Mouse (Mus musculus): ENCODE measurements around the gene Smarca4. TPM values are rescaled to one million over a fixed set of nuclear protein-coding genes. Genes with fewer than 3 reads are reported as not detected.
"Not testable (repeated sequence)": the region's sequence is repeated elsewhere in the genome, so short reads cannot be mapped to it uniquely, and the experiment has no call there.

Gene Smarca4
- polyA plus RNA-seq, 1 experiment from 2014 or later = 126 TPM

DNA sequence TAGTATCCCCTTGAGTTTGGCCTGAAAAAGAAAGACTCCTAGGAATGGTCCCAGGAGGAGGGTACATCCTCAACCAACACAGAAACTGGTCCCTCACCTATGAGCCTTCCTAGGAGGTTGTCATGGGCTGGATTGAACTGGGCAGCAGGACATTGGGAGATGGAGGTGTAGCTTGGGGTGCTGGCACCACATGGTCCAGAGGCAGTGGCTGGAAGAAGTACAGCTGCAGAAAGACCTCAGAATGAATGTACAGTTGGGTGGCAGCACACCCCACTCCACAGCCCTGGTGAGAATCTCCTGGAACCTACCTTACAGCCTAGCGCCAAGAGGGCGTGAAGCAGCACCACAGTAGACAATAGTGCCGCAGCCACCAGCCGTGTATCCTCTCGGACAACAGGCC lies 26.4 kb upstream of the Smarca4 start:
- H3K9ac ChIP-seq = no peak overlapping the region
- no peak for ATAC-seq (ENCODE audit: insufficient number of reproducible peaks, insufficient read depth, low FRiP score, low TSS enrichment)
- H3K27me3 ChIP-seq = no peaks in the 10 kb centered on the region
- peaks cover 59% of the 10 kb centered on the region for H3K36me3 ChIP-seq
- H3K4me1 ChIP-seq = peaks cover 16% of the 10 kb centered on the region
- no peaks in the 10 kb centered on the region for H3K9me3 ChIP-seq
- H3K4me3 ChIP-seq = no peak overlapping the region
- H3K27ac ChIP-seq = no peak overlapping the region
- no peak overlapping the region for H3K4me2 ChIP-seq (replicated peaks)
- WGBS = 95% methylated on average over 5 of the region's 5 CpGs

DNA sequence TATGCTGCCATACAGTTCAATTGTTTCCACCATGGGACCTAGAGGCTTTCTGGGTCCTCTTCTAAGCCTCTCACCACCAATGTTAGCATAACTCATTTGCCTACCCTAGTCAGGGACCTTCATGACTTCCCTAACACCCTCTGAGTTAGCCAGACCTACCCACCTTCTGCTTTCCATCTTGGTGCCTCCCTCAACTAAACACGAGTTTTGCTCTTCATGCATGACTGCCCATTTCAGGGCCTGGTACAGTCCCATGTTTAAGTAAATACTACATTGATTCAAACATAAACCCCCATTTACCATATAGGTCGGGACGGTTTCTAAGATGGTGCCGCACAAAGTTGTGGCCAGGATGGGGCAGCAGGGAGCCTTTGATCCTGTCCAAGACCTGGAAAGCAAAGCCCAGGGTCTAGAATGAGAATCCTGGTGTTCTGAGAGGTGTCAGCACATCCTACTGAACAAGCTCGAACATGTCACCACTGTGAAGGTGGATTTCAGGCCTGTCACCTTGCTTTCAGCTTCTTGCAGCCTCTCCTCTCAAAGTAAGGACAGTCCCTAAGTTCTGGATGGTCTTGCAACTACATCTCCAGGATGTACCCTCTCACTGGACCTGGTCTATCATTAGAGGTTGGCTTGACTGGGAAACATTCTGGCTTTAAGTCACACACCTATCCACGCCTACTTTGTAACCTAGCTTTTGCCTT lies 24.7 kb upstream of the Smarca4 start:
- no peak for ATAC-seq (ENCODE audit: insufficient number of reproducible peaks, insufficient read depth, low FRiP score, low TSS enrichment)
- Histone ChIP-seq H3K9ac (no peak overlapping the region), H3K4me3 (0 out of 2 replicates have a peak overlapping the region, but pooled peaks have one; percentile 98), H3K4me1 (peaks cover 21% of the 10 kb centered on the region), H3K9me3 (no peaks in the 10 kb centered on the region), H3K36me3 (peaks cover 53% of the 10 kb centered on the region), H3K27me3 (no peaks in the 10 kb centered on the region), H3K4me2 (replicated peaks) (peak overlapping the region; percentile 97), H3K27ac (no peak overlapping the region)
- WGBS = 87% methylated on average over 6 of the region's 6 CpGs

DNA sequence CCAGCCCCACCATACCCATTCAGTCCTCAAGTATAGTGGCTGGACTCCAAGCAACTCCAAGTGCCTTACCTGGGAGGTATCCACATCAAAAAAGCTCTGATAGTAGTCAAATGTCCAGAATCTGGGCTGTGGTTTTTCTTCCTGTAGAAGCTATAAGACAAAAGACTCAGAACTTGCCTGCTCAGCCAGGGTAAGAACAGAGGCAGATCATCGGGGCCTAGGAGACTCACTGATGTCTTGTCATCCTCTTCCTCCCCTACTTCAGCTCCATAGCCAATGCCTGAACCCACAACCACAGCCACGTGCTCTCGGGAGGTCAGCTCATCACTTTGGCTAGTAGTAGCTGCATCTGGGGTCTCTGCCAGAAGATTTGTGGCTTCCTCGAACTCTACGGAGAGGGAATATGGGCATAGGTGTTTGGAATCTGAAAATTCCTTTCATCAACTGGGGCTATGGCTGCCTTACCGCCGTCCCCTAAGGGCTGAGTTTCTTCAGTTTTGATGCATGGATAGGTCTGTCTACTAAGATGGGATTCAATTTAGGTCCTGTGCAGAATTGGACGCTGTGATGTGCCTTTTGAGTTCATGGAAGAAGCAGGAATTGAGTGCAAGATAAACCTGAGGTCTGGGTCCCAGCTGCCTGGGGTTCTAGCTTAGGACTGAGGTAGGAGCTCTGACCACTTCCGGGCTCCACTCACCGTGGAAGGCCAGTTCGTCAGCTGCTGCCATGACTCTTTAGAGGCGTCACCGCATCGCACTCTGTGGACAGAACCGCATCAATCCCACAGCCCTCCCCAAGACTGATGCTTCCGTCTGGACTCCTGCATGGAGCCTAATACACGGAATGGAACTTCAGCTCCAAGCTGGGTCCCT lies 23.9 kb upstream of the Smarca4 start:
- 23% methylated on average over 17 of the region's 17 CpGs for WGBS
- Histone ChIP-seq H3K4me1 (peaks cover 21% of the 10 kb centered on the region), H3K9me3 (no peaks in the 10 kb centered on the region), H3K27ac (0 out of 2 replicates have a peak overlapping the region, but pooled peaks have one; percentile 54), H3K4me3 (peak overlapping the region; percentile 98), H3K36me3 (peaks cover 45% of the 10 kb centered on the region), H3K4me2 (replicated peaks) (peak overlapping the region; percentile 97), H3K27me3 (no peaks in the 10 kb centered on the region), H3K9ac (peak overlapping the region; percentile 64)
- peak; percentile 69 for ATAC-seq (ENCODE audit: insufficient number of reproducible peaks, insufficient read depth, low FRiP score, low TSS enrichment)

DNA sequence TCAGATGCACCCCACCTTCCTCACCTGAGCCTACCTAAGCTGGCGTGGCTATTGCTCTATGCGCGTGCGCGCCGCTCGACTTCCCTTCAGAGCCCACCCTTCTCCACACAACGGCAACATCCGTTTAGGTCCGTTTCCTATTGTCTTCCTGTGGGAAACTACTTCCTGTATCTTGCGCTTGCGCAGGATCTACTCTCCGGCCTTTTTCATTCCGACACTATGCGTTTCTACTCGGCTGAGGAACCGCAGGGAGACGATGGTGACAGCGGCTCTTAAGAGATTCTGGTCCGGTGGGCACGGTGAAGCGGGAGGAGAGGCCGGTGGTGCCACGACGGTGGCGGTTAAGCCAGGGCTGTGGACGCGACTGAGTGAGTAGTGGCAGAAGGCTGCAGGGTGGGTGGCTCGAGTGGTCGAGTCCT lies 23.3 kb upstream of the Smarca4 start, which contains the start of the genes Timm29 and Yipf2:
TSS of gene Timm29 (plus strand) at position 20 of the 419 bp plus-strand sequence.
TSS of gene Yipf2 (minus strand) at position 126 of the 419 bp plus-strand sequence.
- WGBS = under 1% methylated on average over 30 of the region's 30 CpGs
- Histone ChIP-seq H3K4me3 (peak within 1 kb of the TSS; percentile 98), H3K36me3 (peaks cover 38% of the 10 kb centered on the region), H3K9ac (peak within 1 kb of the TSS; percentile 96), H3K27me3 (no peaks in the 10 kb centered on the region), H3K27ac (peak within 1 kb of the TSS; percentile 85), H3K4me1 (peaks cover 21% of the 10 kb centered on the region), H3K9me3 (no peaks in the 10 kb centered on the region), H3K4me2 (replicated peaks) (peak within 1 kb of the TSS; percentile 97)
- ATAC-seq (ENCODE audit: insufficient number of reproducible peaks, insufficient read depth, low FRiP score, low TSS enrichment) = peak; percentile 88

DNA sequence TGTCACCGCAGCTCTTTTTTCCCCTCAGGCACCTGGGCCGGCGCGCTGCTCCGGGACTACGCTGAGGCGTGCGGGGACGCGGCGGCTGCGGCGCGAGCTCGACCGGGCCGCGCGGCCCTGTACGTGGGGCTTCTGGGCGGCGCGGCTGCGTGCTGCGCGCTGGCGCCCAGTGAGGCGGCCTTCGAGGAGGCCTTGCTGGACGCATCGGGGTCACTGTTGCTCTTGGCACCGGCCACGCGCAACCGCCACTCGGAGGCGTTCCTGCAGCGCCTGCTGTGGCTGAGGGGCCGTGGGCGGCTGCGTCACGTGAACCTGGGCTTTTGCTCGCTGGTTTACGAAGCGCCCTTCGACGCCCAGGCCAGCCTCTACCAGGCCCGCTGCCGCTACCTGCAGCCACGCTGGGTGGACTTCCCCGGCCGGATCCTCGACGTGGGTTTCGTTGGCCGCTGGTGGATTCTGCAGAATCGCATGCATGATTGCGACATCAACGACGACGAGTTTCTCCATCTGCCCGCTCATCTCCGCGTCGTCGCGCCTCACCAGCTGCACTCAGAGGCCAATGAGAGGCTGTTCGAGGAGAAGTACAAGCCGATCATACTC lies 22.7 kb upstream of the Smarca4 start:
- peak overlapping the region; percentile 85 for H3K27ac ChIP-seq
- peak; percentile 36; the same call in 1 of the 2 replicates for ATAC-seq (ENCODE audit: insufficient number of reproducible peaks, insufficient read depth, low FRiP score, low TSS enrichment)
- peaks cover 21% of the 10 kb centered on the region for H3K4me1 ChIP-seq

DNA sequence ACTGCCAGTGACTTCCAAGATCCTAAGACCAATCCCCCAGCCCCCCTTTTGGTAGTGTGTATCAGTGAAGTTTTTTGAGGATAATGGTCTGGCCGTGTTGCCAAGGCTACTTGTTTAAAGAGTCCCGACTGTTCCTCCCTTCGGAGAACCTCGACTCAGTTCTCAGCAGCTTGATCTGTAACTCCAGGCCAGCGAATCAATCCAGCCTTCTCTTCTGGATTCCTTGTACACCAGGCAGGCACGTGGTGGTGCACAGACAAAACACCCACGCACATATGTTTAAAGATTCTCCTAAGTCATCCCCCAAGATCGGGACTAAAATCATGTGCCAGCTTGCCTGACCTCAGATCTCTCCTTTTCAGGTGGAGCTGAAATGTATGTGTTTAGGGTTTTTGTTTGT lies 21.6 kb upstream of the Smarca4 start:
- not testable (repeated sequence) for H3K27ac ChIP-seq; ATAC-seq (ENCODE audit: insufficient number of reproducible peaks, insufficient read depth, low FRiP score, low TSS enrichment); H3K9me3 ChIP-seq; H3K27me3 ChIP-seq
- Histone ChIP-seq H3K4me1 (peaks cover 21% of the 10 kb centered on the region), H3K4me2 (replicated peaks) (peak overlapping the region; percentile 97), H3K9ac (peak overlapping the region; percentile 96; the same call in 1 of the 2 replicates), H3K36me3 (peaks cover 23% of the 10 kb centered on the region), H3K4me3 (peak overlapping the region; percentile 98; the same call in 1 of the 2 replicates)
- WGBS = 91% methylated on average over 8 of the region's 8 CpGs

More for the DNA sequence above, 22.7 kb upstream of the Smarca4 start:
- Histone ChIP-seq H3K4me2 (replicated peaks) (peak overlapping the region; percentile 97), H3K36me3 (peaks cover 33% of the 10 kb centered on the region), H3K27me3 (no peaks in the 10 kb centered on the region), H3K9me3 (no peaks in the 10 kb centered on the region), H3K9ac (peak overlapping the region; percentile 96), H3K4me3 (peak overlapping the region; percentile 98)
- 5% methylated on average over 45 of the region's 69 CpGs for WGBS

DNA sequence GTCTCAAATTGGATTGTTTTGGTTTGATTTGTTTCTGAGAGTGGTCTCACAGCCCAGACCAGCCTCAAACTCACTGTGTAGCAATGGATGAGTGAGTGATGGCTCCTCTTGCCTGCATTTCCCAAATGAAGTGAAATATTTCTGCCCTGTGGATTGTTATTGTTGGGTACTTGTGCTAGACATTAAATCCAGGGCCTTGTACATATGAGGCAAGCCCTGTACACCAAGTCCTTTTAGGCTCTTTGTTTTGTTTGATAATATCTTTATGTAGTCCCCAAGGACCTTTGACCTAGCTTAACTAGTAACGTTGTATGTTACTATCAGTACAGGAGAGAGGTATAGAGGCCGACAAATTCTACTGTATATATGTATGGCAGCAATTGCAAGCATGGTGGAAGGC lies 21.1 kb upstream of the Smarca4 start:
- Histone ChIP-seq H3K4me3 (no peak overlapping the region), H3K36me3 (peaks cover 19% of the 10 kb centered on the region), H3K4me1 (peaks cover 21% of the 10 kb centered on the region), H3K4me2 (replicated peaks) (no peak overlapping the region), H3K27ac (no peak overlapping the region), H3K9me3 (no peaks in the 10 kb centered on the region), H3K27me3 (no peaks in the 10 kb centered on the region), H3K9ac (no peak overlapping the region)
- ATAC-seq (ENCODE audit: insufficient number of reproducible peaks, insufficient read depth, low FRiP score, low TSS enrichment) = no peak
- WGBS = 81% methylated on average over 2 of the region's 2 CpGs

DNA sequence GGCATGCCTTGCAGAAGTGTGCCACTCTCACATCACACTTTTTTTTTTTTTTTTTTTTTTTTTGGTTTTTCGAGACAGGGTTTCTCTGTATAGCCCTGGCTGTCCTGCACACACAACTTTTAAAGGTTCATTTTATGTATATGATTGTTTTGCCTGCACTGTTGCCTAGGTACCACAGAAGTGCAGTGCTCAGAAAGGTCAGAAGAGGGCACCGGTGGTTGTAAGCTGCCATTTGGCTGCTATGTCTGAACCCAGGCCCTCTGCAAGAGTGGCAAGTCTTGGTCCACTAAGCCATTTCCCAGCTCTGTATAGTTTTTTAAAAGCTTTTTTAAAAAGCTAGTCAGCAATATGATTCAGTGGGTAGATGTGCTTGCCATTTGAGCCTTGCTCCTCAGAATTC lies 17.8 kb upstream of the Smarca4 start:
- H3K9ac ChIP-seq = no peak overlapping the region
- H3K27me3 ChIP-seq = no peaks in the 10 kb centered on the region
- H3K36me3 ChIP-seq = peaks cover 11% of the 10 kb centered on the region
- 50% methylated on average over 2 of the region's 2 CpGs for WGBS
- H3K4me3 ChIP-seq = no peak overlapping the region
- ATAC-seq (ENCODE audit: insufficient number of reproducible peaks, insufficient read depth, low FRiP score, low TSS enrichment) = no peak
- H3K9me3 ChIP-seq = no peaks in the 10 kb centered on the region
- no peak overlapping the region for H3K27ac ChIP-seq
- H3K4me2 ChIP-seq (replicated peaks) = no peak overlapping the region
- peaks cover 16% of the 10 kb centered on the region for H3K4me1 ChIP-seq

DNA sequence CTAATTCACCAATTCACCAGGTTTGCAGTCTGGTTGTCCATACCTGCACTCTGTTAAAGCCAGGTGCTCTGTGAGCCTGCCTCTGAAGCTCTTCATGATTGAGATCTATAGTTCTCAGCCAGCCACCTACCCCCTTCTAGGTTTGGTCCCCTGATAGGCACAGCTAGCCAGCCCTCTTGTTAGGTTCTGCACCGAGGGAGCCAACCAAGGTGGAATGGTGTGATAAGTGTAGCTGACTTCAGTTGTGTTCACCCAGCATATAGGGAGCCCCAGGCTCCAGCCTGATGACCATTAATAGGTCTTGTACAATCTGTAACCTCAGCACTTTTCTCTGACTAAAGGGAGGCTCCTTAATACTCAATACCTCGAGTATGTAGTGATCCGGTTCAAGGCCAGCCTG lies 15.8 kb upstream of the Smarca4 start:
- 71% methylated on average over 3 of the region's 3 CpGs for WGBS
- no peak for ATAC-seq (ENCODE audit: insufficient number of reproducible peaks, insufficient read depth, low FRiP score, low TSS enrichment)

DNA sequence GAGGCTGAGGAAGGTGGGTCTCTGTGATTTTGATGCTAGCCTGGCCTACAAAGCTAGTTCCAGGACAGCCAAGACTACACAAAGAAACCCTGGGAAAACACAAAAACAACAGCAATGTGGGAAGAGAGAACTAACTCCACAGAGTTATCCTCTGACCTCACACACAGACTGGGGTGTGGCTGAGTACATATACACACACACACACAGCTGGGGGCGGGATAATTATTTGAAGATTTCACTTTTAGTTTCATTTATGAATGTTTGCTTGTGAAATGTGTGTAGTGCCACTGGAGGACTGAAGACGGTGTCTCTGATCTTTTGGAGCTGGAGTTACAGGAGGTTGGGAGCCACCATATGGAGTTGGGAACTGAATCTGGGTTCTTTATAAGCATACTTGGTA lies 14.9 kb upstream of the Smarca4 start:
- Histone ChIP-seq H3K27ac (no peak overlapping the region), H3K27me3 (no peaks in the 10 kb centered on the region), H3K4me1 (no peaks in the 10 kb centered on the region), H3K36me3 (0 out of 2 replicates have a peak, but pooled peaks cover 2% of the 10 kb centered on the region), H3K9ac (no peak overlapping the region), H3K4me2 (replicated peaks) (no peak overlapping the region), H3K4me3 (no peak overlapping the region), H3K9me3 (no peaks in the 10 kb centered on the region)
- ATAC-seq (ENCODE audit: insufficient number of reproducible peaks, insufficient read depth, low FRiP score, low TSS enrichment) = no peak
- WGBS = 85% methylated on average over 2 of the region's 2 CpGs

More for the DNA sequence above, 15.8 kb upstream of the Smarca4 start:
- Histone ChIP-seq H3K4me2 (replicated peaks) (no peak overlapping the region), H3K4me3 (no peak overlapping the region), H3K4me1 (no peaks in the 10 kb centered on the region), H3K9me3 (no peaks in the 10 kb centered on the region), H3K36me3 (peaks cover 8% of the 10 kb centered on the region), H3K9ac (no peak overlapping the region), H3K27me3 (no peaks in the 10 kb centered on the region), H3K27ac (no peak overlapping the region)

DNA sequence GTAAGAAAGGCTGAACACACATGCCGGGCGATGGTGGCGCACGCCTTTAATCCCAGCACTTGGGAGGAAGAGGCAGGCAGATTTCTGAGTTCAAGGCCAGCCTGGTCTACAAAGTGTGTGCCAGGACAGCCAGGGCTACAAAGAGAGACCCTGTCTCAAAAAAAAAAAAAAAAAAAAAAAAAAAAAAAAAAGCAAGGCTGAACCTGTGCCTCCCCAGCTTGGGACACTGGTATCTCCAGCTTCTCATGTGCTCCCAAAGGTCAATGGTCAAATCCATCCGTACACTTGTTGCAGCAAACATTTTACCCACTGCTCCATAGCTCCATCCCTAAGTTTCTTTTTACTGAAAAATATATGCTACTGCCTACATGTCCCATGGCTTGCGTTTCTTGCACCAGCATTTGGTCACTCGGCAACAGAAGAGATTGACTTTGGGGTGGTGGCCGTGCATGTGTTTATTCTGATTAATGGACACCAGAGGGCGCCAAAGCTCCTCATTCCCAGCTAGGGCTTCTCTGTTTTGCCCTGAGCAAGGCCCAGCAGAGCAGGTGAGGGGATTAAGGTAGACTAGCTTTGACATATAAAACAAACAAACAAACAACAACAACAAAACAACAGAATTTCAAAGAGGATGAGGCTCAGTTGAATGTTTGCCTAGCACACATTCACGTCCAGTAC lies 14.1 kb upstream of the Smarca4 start:
- Histone ChIP-seq H3K9ac (no peak overlapping the region), H3K36me3 (no peaks in the 10 kb centered on the region), H3K4me2 (replicated peaks) (no peak overlapping the region), H3K4me1 (no peaks in the 10 kb centered on the region), H3K4me3 (no peak overlapping the region), H3K27ac (no peak overlapping the region), H3K9me3 (no peaks in the 10 kb centered on the region), H3K27me3 (no peaks in the 10 kb centered on the region)
- WGBS = 48% methylated on average over 10 of the region's 10 CpGs
- ATAC-seq (ENCODE audit: insufficient number of reproducible peaks, insufficient read depth, low FRiP score, low TSS enrichment) = no peak
